Mouse (Mus musculus): ENCODE data around the gene Klhl5. TPM values are rescaled to one million over a fixed set of nuclear protein-coding genes. Genes with fewer than 3 reads are reported as not detected.
A peak's percentile ranks its signal among the peaks of the same experiment; 100 is the strongest.

The Klhl5 gene
- polyA plus RNA-seq, 1 experiment from 2014 or later, result 20.0 TPM

GRCm38 (mm10) chr5:65175918-65176484, 68.7 kb downstream of the Klhl5 start:
- 56% methylated on average over 13 of the region's 13 CpGs for WGBS
- H3K36me3 ChIP-seq (ENCODE audit: control insufficient read depth, insufficient read depth, low read length), result no peaks in the 10 kb centered on the region
- H3K27me3 ChIP-seq (ENCODE audit: control insufficient read depth, insufficient read depth, low read length), result no peaks in the 10 kb centered on the region
- H3K9ac ChIP-seq (ENCODE audit: low read length), result no peak overlapping the region
- peak overlapping the region; percentile 19 to 43; a peak in 2 of 4 replicates for H3K27ac ChIP-seq (replicated peaks in 1 of 2; ENCODE audit: control insufficient read depth in 1 of 2, insufficient read depth in 1 of 2, low read depth in 2 of 2, low read length in 2 of 2)
- no peak for ATAC-seq (ENCODE audit: insufficient number of reproducible peaks, insufficient read depth, low FRiP score, low read depth)
- H3K4me1 ChIP-seq (ENCODE audit: control insufficient read depth in 2 of 2, insufficient read depth in 2 of 2, low read length in 2 of 2), result peaks cover 19 to 20% of the 10 kb centered on the region in 2 experiments
- no peak overlapping the region for H3K4me3 ChIP-seq (ENCODE audit: control insufficient read depth in 1 of 2, insufficient read depth in 1 of 2, low read depth in 1 of 2, low read length in 2 of 2)
- peak overlapping the region; percentile 9 for H3K4me2 ChIP-seq (ENCODE audit: low read length)
- no peaks in the 10 kb centered on the region for H3K9me3 ChIP-seq (ENCODE audit: control insufficient read depth, low read length)

GRCm38 (mm10) chr5:65177026-65177514, 69.7 kb downstream of the Klhl5 start:
- 7% methylated on average over 11 of the region's 11 CpGs for WGBS
- Histone ChIP-seq H3K9me3 (ENCODE audit: control insufficient read depth, low read length) (no peaks in the 10 kb centered on the region), H3K9ac (ENCODE audit: low read length) (no peak overlapping the region), H3K36me3 (ENCODE audit: control insufficient read depth, insufficient read depth, low read length) (no peaks in the 10 kb centered on the region), H3K4me1 (ENCODE audit: control insufficient read depth in 2 of 2, insufficient read depth in 2 of 2, low read length in 2 of 2) (peaks cover 26% of the 10 kb centered on the region in 2 experiments), H3K4me3 (ENCODE audit: control insufficient read depth in 1 of 2, insufficient read depth in 1 of 2, low read depth in 1 of 2, low read length in 2 of 2) (no peak overlapping the region), H3K4me2 (ENCODE audit: low read length) (peak overlapping the region; percentile 29), H3K27ac (replicated peaks in 1 of 2; ENCODE audit: control insufficient read depth in 1 of 2, insufficient read depth in 1 of 2, low read depth in 2 of 2, low read length in 2 of 2) (peak overlapping the region; percentile 87 to 88), H3K27me3 (ENCODE audit: control insufficient read depth, insufficient read depth, low read length) (no peaks in the 10 kb centered on the region)
- peak; percentile 41; the same call in 1 of the 2 replicates for ATAC-seq (ENCODE audit: insufficient number of reproducible peaks, insufficient read depth, low FRiP score, low read depth)

GRCm38 (mm10) chr5:65178477-65178876, 71.1 kb downstream of the Klhl5 start:
- Histone ChIP-seq H3K36me3 (ENCODE audit: control insufficient read depth, insufficient read depth, low read length) (no peaks in the 10 kb centered on the region), H3K4me3 (ENCODE audit: control insufficient read depth in 1 of 2, insufficient read depth in 1 of 2, low read depth in 1 of 2, low read length in 2 of 2) (no peak overlapping the region), H3K9me3 (ENCODE audit: control insufficient read depth, low read length) (no peaks in the 10 kb centered on the region), H3K27me3 (ENCODE audit: control insufficient read depth, insufficient read depth, low read length) (no peaks in the 10 kb centered on the region), H3K9ac (ENCODE audit: low read length) (no peak overlapping the region), H3K4me1 (ENCODE audit: control insufficient read depth in 2 of 2, insufficient read depth in 2 of 2, low read length in 2 of 2) (peaks cover 26% of the 10 kb centered on the region in 2 experiments), H3K27ac (replicated peaks in 1 of 2; ENCODE audit: control insufficient read depth in 1 of 2, insufficient read depth in 1 of 2, low read depth in 2 of 2, low read length in 2 of 2) (no peak overlapping the region), H3K4me2 (ENCODE audit: low read length) (no peak overlapping the region)
- WGBS, result 89% methylated on average over 9 of the region's 9 CpGs
- no peak for ATAC-seq (ENCODE audit: insufficient number of reproducible peaks, insufficient read depth, low FRiP score, low read depth)

- Histone ChIP-seq H3K27ac (replicated peaks in 1 of 2; ENCODE audit: control insufficient read depth in 1 of 2, insufficient read depth in 1 of 2, low read depth in 2 of 2, low read length in 2 of 2) (peak overlapping the region; percentile 93), H3K36me3 (ENCODE audit: control insufficient read depth, insufficient read depth, low read length) (no peaks in the 10 kb centered on the region), H3K27me3 (ENCODE audit: control insufficient read depth, insufficient read depth, low read length) (no peaks in the 10 kb centered on the region), H3K9ac (ENCODE audit: low read length) (peak overlapping the region; percentile 47; the same call in 1 of the 2 replicates), H3K9me3 (ENCODE audit: control insufficient read depth, low read length) (no peaks in the 10 kb centered on the region), H3K4me1 (ENCODE audit: control insufficient read depth in 2 of 2, insufficient read depth in 2 of 2, low read length in 2 of 2) (peaks cover 14 to 26% of the 10 kb centered on the region in 2 experiments), H3K4me3 (ENCODE audit: control insufficient read depth in 1 of 2, insufficient read depth in 1 of 2, low read depth in 1 of 2, low read length in 2 of 2) (peak overlapping the region in 1 of 2 experiments; percentile 4; a peak in 1 of 4 replicates), H3K4me2 (ENCODE audit: low read length) (peak overlapping the region; percentile 57)
- ATAC-seq (ENCODE audit: insufficient number of reproducible peaks, insufficient read depth, low FRiP score, low read depth), result peak; percentile 79
- 34% methylated on average over 21 of the region's 21 CpGs for WGBS
These were observed 73.9 kb downstream of the Klhl5 start for GRCm38 (mm10) chr5:65181160-65181793.

- Histone ChIP-seq H3K9me3 (ENCODE audit: control insufficient read depth, low read length) (no peaks in the 10 kb centered on the region), H3K4me1 (ENCODE audit: control insufficient read depth in 2 of 2, insufficient read depth in 2 of 2, low read length in 2 of 2) (peaks cover 14 to 23% of the 10 kb centered on the region in 2 experiments), H3K4me2 (ENCODE audit: low read length) (peak overlapping the region; percentile 57), H3K9ac (ENCODE audit: low read length) (peak overlapping the region; percentile 47; the same call in 1 of the 2 replicates), H3K27ac (replicated peaks in 1 of 2; ENCODE audit: control insufficient read depth in 1 of 2, insufficient read depth in 1 of 2, low read depth in 2 of 2, low read length in 2 of 2) (peak overlapping the region; percentile 93), H3K36me3 (ENCODE audit: control insufficient read depth, insufficient read depth, low read length) (no peaks in the 10 kb centered on the region), H3K27me3 (ENCODE audit: control insufficient read depth, insufficient read depth, low read length) (no peaks in the 10 kb centered on the region), H3K4me3 (ENCODE audit: control insufficient read depth in 1 of 2, insufficient read depth in 1 of 2, low read depth in 1 of 2, low read length in 2 of 2) (no peak overlapping the region; a peak in 1 of 4 replicates)
- 31% methylated on average over 4 of the region's 4 CpGs for WGBS
- ATAC-seq (ENCODE audit: insufficient number of reproducible peaks, insufficient read depth, low FRiP score, low read depth), result peak; percentile 66
These were observed 74.4 kb downstream of the Klhl5 start for GRCm38 (mm10) chr5:65181794-65182169.

- WGBS, result 74% methylated on average over 1 of the region's 1 CpGs
- Histone ChIP-seq H3K9ac (ENCODE audit: low read length) (no peak overlapping the region), H3K27ac (replicated peaks in 1 of 2; ENCODE audit: control insufficient read depth in 1 of 2, insufficient read depth in 1 of 2, low read depth in 2 of 2, low read length in 2 of 2) (peak overlapping the region in 1 of 2 experiments; percentile 93; a peak in 1 of 4 replicates), H3K27me3 (ENCODE audit: control insufficient read depth, insufficient read depth, low read length) (no peaks in the 10 kb centered on the region), H3K4me1 (ENCODE audit: control insufficient read depth in 2 of 2, insufficient read depth in 2 of 2, low read length in 2 of 2) (peaks cover 10 to 18% of the 10 kb centered on the region in 2 experiments), H3K4me2 (ENCODE audit: low read length) (no peak overlapping the region), H3K36me3 (ENCODE audit: control insufficient read depth, insufficient read depth, low read length) (no peaks in the 10 kb centered on the region), H3K4me3 (ENCODE audit: control insufficient read depth in 1 of 2, insufficient read depth in 1 of 2, low read depth in 1 of 2, low read length in 2 of 2) (no peak overlapping the region), H3K9me3 (ENCODE audit: control insufficient read depth, low read length) (no peaks in the 10 kb centered on the region)
- ATAC-seq (ENCODE audit: insufficient number of reproducible peaks, insufficient read depth, low FRiP score, low read depth), result no peak
These were observed 74.9 kb downstream of the Klhl5 start for GRCm38 (mm10) chr5:65182268-65182667.

GRCm38 (mm10) chr5:65191601-65192000, 84.3 kb downstream of the Klhl5 start:
- Histone ChIP-seq H3K27me3 (ENCODE audit: control insufficient read depth, insufficient read depth, low read length) (no peaks in the 10 kb centered on the region), H3K4me1 (ENCODE audit: control insufficient read depth in 2 of 2, insufficient read depth in 2 of 2, low read length in 2 of 2) (no peaks in the 10 kb centered on the region), H3K4me3 (ENCODE audit: control insufficient read depth in 1 of 2, insufficient read depth in 1 of 2, low read depth in 1 of 2, low read length in 2 of 2) (no peak overlapping the region), H3K27ac (replicated peaks in 1 of 2; ENCODE audit: control insufficient read depth in 1 of 2, insufficient read depth in 1 of 2, low read depth in 2 of 2, low read length in 2 of 2) (no peak overlapping the region), H3K4me2 (ENCODE audit: low read length) (no peak overlapping the region), H3K36me3 (ENCODE audit: control insufficient read depth, insufficient read depth, low read length) (no peaks in the 10 kb centered on the region), H3K9ac (ENCODE audit: low read length) (no peak overlapping the region), H3K9me3 (ENCODE audit: control insufficient read depth, low read length) (peaks cover 6% of the 10 kb centered on the region)
- no peak for ATAC-seq (ENCODE audit: insufficient number of reproducible peaks, insufficient read depth, low FRiP score, low read depth)
- WGBS, result 86% methylated on average over 5 of the region's 5 CpGs

Measured in heart, embryonic 14.5 days (tissue).